Mouse (Mus musculus): Measurements from ENCODE around the gene Zfp677. TPM values are rescaled to one million over a fixed set of nuclear protein-coding genes. Genes with fewer than 3 reads are reported as not detected.

The Zfp677 gene
- total RNA-seq (2023): 1 to 10 TPM; 2.8 to 3.0 TPM

GRCm38 (mm10) chr17:21383391-21384056 lies at the start of gene Zfp677:
Gene Zfp677 (plus strand): TSS chr17:21383748.

GRCm38 (mm10) chr17:21422664-21423599 lies 39.4 kb downstream of the Zfp677 start, which contains the start of gene Zfp54:
Gene Zfp54 (plus strand): TSS chr17:21423227.

Other genes starting within 250 kb of the Zfp677 start
- gene Vmn1r234, start 157.7 kb upstream of the Zfp677 start, total RNA-seq (2023): not detected
- not detected for gene Vmn1r235, start 127.3 kb upstream of the Zfp677 start, total RNA-seq (2023)
- gene Vmn1r236, start 100.8 kb upstream of the Zfp677 start, total RNA-seq (2023): not detected
- gene Vmn1r237, start 71.9 kb upstream of the Zfp677 start, total RNA-seq (2023): not detected
- 1 to 10 TPM; 1.6 TPM for gene Zfp54, start 39.5 kb downstream of the Zfp677 start, total RNA-seq (2023)
- 1 to 10 TPM; 5.4 to 6.7 TPM for gene Zfp51, start 66.6 kb downstream of the Zfp677 start, total RNA-seq (2023)
- gene Zfp53, start 105.2 kb downstream of the Zfp677 start, total RNA-seq (2023): 10 to 100 TPM; 12.2 to 14.5 TPM
- gene Zfp52, start 151.8 kb downstream of the Zfp677 start, total RNA-seq (2023): 10 to 100 TPM; 15.1 to 18.7 TPM
- 1 to 10 TPM; 3.1 to 3.9 TPM for gene Zfp948, start 183.3 kb downstream of the Zfp677 start, total RNA-seq (2023)

Data from monocyte, adult 59 days (primary cell).